Mouse (Mus musculus) hindlimb bud, embryonic 11.5 days (tissue): ENCODE measurements around the gene Rbp4.

Experiments
- DNase-seq: peaks from one replicate; pipeline ENCODE4 v3.0.0-alpha.2; 2012; ENCODE audit warnings: low read depth, low spot score; ENCODE audit errors: extremely low spot score

The Rbp4 gene

DNA sequence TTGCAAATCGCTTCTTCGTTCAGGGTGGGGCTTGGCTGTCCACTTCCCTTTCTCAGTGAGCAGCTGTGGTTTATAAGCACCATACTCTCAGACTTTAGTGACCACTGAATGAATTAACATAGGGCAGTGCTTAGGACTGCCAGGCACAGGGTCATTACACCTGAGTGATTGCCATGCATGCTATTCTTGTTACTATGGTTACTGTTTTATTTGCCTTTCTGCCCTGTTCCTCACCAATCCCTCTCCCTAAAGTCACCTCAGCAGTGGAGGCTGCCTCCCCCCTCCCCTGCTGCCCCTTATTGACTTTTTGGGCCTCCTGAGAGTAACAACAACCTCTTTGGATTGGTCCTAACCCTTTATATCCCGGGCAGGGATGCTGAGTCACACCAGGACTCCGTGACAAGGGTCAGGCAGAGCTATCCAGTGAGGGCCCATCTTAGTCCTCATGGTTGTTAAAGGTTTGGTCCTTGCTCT, 33.5 kb downstream of the Rbp4 start:
- no peak for DNase-seq

DNA sequence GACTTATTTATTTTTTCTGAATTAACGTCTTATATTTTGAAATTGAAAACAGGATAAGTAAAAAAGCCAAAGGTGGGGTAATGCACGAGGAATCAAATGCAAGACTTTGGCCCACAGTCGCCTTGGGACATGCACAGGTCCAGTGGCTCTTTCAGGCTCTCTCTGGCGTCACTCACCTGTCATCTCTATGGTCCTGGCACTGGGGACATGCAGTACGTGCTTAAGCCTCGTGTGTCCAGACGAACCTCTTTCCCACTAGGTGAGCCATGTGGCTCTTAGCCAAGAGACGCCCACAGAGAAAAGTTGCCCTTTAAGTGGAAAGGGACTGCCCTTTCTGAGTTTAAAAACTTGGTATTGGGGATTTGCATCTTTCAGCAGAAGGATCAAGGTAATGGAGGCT, 35.7 kb downstream of the Rbp4 start:
- no peak for DNase-seq

DNA sequence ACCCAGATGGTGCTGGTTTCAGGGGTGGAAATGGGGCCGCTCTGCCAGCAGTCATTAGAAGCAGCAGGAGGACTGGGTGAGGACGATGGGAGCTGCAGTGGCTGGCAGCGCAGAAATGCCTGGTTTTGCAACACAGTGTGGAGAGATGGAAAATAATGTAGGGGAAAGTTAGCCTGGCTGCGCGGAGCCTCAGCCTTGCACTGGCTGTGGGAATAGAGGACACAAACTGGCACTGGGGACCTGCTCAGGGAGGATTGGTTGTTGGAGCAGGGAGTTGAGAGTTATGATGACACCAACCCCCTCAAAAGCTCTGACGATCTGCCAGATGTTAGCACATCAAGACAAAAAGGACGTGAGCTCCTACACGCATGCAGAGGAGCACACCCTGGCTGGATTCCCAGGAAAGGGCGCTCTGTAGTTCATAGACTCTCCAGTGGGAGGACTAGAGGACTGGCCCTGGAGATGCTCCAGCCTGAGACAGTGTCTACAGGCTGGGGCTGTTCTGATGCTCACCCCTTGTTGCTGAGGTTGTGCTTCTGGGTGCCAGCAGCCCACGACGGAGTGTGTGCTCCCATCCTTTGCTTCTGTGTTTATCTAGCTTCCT, 38.0 kb downstream of the Rbp4 start:
- DNase-seq, result no peak

DNA sequence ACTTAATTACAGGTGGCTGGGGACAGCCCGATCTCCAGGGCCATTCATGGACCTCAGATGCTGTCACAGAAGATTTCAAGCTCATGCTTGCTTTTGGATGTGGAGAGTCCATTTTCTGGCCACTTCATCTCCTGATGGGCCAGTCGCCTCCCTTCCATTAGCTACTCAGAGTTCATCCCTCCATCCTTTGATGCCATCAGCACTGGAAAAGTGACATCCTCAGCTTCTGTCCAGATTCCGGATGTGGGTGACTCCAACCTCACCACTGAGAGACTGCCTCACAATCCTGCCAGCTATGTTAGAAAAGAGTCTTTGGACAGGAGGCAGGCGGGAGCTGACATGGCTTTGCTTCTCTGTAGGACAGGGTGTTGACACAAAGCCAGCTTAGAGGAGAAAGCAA, 39.2 kb downstream of the Rbp4 start:
- DNase-seq, result no peak

DNA sequence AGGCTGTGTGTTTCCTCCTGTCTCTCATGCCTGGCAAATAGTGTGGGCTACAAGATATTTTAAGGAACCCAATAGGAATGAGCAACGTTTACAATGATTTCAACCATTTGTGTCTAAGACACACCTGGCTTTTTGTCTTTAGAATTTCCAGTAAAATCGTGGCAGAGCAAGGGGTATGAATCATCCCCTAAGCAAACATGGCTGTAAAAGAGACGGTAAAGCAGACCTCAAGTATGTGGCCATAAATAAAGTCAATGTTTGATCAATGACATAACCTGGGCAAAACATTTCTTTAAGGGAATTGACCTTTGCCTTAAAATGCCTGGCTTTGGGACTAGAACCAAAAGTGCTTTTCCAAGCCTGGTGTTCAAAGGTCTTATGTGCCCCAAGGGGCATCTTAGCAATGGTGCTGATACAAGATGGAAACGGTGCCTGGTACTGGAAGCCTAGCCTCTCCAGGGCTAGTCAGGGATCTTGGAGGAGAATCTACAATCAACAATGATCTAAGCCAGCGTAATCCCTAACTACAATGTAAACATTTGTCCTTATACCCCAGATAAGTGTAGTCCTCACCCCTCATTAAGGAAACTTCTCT, 42.1 kb downstream of the Rbp4 start:
- no peak for DNase-seq

DNA sequence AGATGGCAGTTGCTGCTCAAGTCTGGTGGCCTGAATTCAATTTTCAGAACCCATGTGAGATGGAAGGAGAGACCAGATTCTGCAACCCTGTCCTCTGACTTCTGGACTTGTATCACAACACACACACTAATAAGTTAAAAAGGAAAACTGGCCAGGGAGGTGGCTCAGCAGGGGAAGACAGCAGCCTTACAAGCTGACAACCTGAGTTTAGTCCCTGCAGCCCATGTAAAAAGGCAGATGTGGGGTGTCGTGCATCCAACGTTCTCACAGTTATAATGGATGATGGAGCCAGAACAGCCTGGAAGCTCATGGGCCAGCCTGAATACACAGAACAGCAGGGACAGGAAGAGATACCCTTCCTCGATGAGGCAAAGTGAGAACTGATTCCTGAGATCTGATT, 43.7 kb downstream of the Rbp4 start:
- DNase-seq, result no peak

DNA sequence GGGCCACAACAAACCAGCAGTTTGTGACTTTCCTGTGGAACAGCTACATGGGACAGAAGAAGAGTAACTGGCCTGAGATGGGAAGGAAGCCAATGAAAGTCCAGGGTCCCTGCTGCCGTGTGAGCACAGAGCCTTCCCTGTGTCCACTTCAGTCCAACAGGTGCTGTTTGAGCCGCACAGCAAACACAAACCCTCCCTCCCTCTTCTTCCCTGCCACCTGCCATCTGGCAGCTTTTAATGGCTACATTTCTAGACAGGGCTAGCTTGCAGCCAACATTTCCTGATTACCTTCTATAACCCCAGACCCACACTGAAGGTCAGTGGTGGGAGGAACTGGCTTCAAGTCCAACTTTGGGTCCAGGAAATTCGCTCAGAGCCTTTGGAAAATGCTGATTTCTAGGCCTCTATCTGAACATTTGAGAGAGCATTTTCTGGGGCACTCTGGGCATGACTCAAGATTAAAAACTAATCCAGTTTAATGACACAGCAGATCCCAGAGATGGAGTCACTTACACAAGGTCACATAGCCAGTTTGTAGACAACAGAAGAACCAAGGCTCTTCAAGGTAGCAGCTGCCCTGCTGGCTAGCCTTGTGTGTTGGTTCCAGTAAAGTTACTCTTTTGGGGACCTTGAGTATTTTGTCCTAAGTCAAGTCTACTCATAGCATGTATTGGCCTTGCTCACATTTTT, 47.1 kb downstream of the Rbp4 start:
- no peak for DNase-seq

DNA sequence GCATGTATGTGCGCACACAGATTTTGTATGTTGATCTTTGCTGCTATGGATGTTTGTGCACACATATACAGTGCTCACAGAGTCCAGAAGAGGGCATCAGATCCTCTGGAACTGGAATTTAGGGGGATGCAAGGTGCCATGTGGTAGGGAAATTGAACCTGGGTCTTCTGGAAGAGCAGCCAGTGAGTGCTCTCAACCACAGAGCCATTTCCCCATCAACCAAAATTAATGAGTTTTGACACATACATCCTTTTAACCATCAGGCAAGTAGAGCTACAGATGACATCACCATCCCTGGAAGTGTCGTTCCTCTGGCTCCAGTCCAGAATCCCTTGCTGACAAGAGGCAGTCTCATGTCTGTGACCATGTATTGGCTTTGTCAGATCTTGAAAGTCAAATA, 48.8 kb downstream of the Rbp4 start:
- no peak for DNase-seq

DNA sequence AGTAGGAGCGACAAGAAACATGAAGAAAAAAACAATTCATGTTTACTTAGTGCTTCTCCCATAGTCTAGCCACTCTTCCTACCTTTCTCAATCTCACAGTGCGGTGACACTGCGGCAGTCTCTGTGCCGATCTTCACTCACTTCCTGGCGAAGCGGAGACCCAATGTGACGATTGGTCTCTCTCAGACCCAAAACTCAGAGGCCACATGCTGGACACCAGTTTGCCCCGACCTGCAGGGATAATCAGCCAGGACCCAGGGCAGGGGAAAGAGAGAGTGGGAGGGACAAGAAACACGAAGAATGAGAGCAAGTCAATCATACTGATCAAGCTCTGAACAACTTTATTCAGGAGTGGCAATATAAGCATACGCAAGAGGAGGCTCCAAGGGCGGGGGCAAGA, 50.0 kb downstream of the Rbp4 start:
- DNase-seq, result no peak

DNA sequence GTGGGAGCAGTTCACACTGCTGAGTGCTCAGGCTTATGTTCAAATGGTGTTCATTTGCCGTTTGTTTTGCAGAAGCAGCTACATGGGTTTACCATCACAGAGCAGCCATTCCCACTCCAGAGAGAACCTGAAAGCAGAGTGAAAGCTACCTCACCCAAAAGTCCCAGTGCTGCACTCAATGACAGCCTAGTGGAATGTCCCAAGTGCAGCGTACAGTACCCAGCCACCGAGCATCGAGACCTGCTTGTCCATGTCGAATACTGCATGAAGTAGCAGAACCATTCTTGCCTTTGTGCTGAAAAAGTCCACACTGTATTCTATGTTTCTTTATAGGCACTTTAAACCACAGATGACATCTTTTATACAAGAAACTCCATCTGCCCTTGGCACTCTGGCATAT, 51.9 kb downstream of the Rbp4 start:
- no peak for DNase-seq
